Mouse (Mus musculus) neural tube, embryonic 13.5 days (tissue): Measurements from ENCODE around the gene Fam196b. TPM values are rescaled to one million over a fixed set of nuclear protein-coding genes. Genes with fewer than 3 reads are reported as not detected.
A peak's percentile ranks its signal among the peaks of the same experiment; 100 is the strongest.

Experiments used
- ATAC-seq: fragments of 200-750 bp; cut with Nextera tagmentation; 2 replicates; pipeline ENCODE4 v1.8.0; 2017; ENCODE audit warnings: low read depth, mild to moderate bottlenecking, moderate TSS enrichment, moderate library complexity
- H3K27ac ChIP-seq: fragments of 300-500 bp; sonication (generic); replicated peaks from 2 replicates; pipeline ENCODE4 v1.5.1; 2015; ENCODE audit warnings: moderate library complexity, mild to moderate bottlenecking, inconsistent platforms
- H3K27me3 ChIP-seq: fragments of 300-500 bp; sonication (generic); 2 replicates; pipeline ENCODE4 v1.6.1; 2015; ENCODE audit warnings: mild to moderate bottlenecking, inconsistent platforms
- H3K36me3 ChIP-seq: fragments of 300-500 bp; sonication (generic); 2 replicates; pipeline ENCODE4 v1.6.1; 2015; ENCODE audit warnings: mild to moderate bottlenecking, inconsistent platforms
- H3K4me1 ChIP-seq: fragments of 300-500 bp; sonication (generic); replicated peaks from 2 replicates; pipeline ENCODE4 v1.6.1; 2015; ENCODE audit warnings: inconsistent platforms
- H3K4me2 ChIP-seq: fragments of 300-500 bp; sonication (generic); 2 replicates; pipeline ENCODE4 v1.6.1; 2015; ENCODE audit warnings: inconsistent platforms, mild to moderate bottlenecking, moderate library complexity
- H3K4me3 ChIP-seq: fragments of 300-500 bp; sonication (generic); 2 replicates; pipeline ENCODE4 v1.5.1; 2015; ENCODE audit warnings: mild to moderate bottlenecking, inconsistent platforms
- H3K9ac ChIP-seq: fragments of 300-500 bp; sonication (generic); 2 replicates; pipeline ENCODE4 v1.6.1; 2015; ENCODE audit warnings: moderate library complexity, mild to moderate bottlenecking, inconsistent platforms
- H3K9me3 ChIP-seq: fragments of 300-500 bp; sonication (generic); 2 replicates; pipeline ENCODE4 v1.6.1; 2016; ENCODE audit warnings: inconsistent platforms
- WGBS: fragments of 180-500 bp; shearing (Covaris S2); methylation state at CpG from one replicate; pipeline ENCODE4 v1.1.7; 2015; 5-methylcytosine and 5-hydroxymethylcytosine counted together
- polyA plus RNA-seq: library from polyadenylated mRNA; unstranded; fragments of >200 nt; fragmentation: Nextera tagmentation; extraction: Ambion mirVana; gene quantifications from 2 replicates; pipeline ENCODE4 v1.2.1, GENCODE M21; 2015

Fam196b gene
- polyA plus RNA-seq: 3.4 and 3.8 TPM in 2 replicates

- Histone ChIP-seq H3K9ac (peak within 1 kb of the TSS; percentile 72), H3K36me3 (no peaks in the 10 kb centered on the region), H3K9me3 (no peaks in the 10 kb centered on the region), H3K27me3 (peaks cover 26% of the 10 kb centered on the region), H3K27ac (peak within 1 kb of the TSS; percentile 65), H3K4me2 (peak within 1 kb of the TSS; percentile 62), H3K4me3 (peak within 1 kb of the TSS; percentile 44), H3K4me1 (peaks cover 42% of the 10 kb centered on the region)
- ATAC-seq: peak; percentile 53; the same call in 1 of the 2 replicates
- WGBS: 2% methylated on average over 13 of the region's 13 CpGs
Measured at GRCm38 (mm10) chr11:34314534-34315379, at the start of gene Fam196b. Gene Fam196b (plus strand): TSS chr11:34314822.

- H3K4me3 ChIP-seq: no peak overlapping the region
- no peaks in the 10 kb centered on the region for H3K36me3 ChIP-seq
- H3K27me3 ChIP-seq: peaks cover 28% of the 10 kb centered on the region
- H3K9me3 ChIP-seq: no peaks in the 10 kb centered on the region
- no peak overlapping the region for H3K9ac ChIP-seq
- ATAC-seq: no peak
- H3K4me1 ChIP-seq: peaks cover 18% of the 10 kb centered on the region
- no peak overlapping the region for H3K27ac ChIP-seq
- no peak overlapping the region for H3K4me2 ChIP-seq
- WGBS: 22% methylated on average over 10 of the region's 10 CpGs
Measured at GRCm38 (mm10) chr11:34272016-34272415, 42.6 kb upstream of the Fam196b start.

- Histone ChIP-seq H3K36me3 (no peaks in the 10 kb centered on the region), H3K9me3 (no peaks in the 10 kb centered on the region), H3K4me2 (peak overlapping the region; percentile 28; the same call in 1 of the 2 replicates), H3K9ac (no peak overlapping the region), H3K4me1 (peaks cover 20% of the 10 kb centered on the region), H3K27ac (no peak overlapping the region), H3K27me3 (peaks cover 40% of the 10 kb centered on the region), H3K4me3 (no peak overlapping the region)
- WGBS: 46% methylated on average over 2 of the region's 2 CpGs
- ATAC-seq: 0 out of 2 replicates have a peak, but pooled peaks have one; percentile 15
Measured at GRCm38 (mm10) chr11:34275941-34276340, 38.7 kb upstream of the Fam196b start.

- WGBS: 24% methylated on average over 14 of the region's 14 CpGs
- Histone ChIP-seq H3K4me2 (peak overlapping the region; percentile 28), H3K4me3 (no peak overlapping the region; the same call in 1 of the 2 replicates), H3K9ac (no peak overlapping the region), H3K4me1 (peaks cover 20% of the 10 kb centered on the region), H3K27ac (no peak overlapping the region; the same call in 1 of the 2 replicates), H3K27me3 (peaks cover 39% of the 10 kb centered on the region), H3K9me3 (no peaks in the 10 kb centered on the region), H3K36me3 (no peaks in the 10 kb centered on the region)
- peak; percentile 74 for ATAC-seq
Measured at GRCm38 (mm10) chr11:34276363-34277046, 38.1 kb upstream of the Fam196b start.

GRCm38 (mm10) chr11:34277047-34277445 lies 37.6 kb upstream of the Fam196b start:
- 38% methylated on average over 3 of the region's 3 CpGs for WGBS
- Histone ChIP-seq H3K4me1 (peaks cover 16% of the 10 kb centered on the region), H3K4me2 (peak overlapping the region; percentile 28), H3K27ac (no peak overlapping the region), H3K36me3 (no peaks in the 10 kb centered on the region), H3K27me3 (peaks cover 39% of the 10 kb centered on the region), H3K9me3 (no peaks in the 10 kb centered on the region), H3K9ac (no peak overlapping the region), H3K4me3 (no peak overlapping the region; the same call in 1 of the 2 replicates)
- ATAC-seq: no peak

GRCm38 (mm10) chr11:34284124-34284808 lies 30.4 kb upstream of the Fam196b start:
- Histone ChIP-seq H3K36me3 (no peaks in the 10 kb centered on the region), H3K27ac (no peak overlapping the region), H3K27me3 (peaks cover 37% of the 10 kb centered on the region), H3K4me2 (no peak overlapping the region), H3K4me1 (peaks cover 10% of the 10 kb centered on the region), H3K4me3 (no peak overlapping the region), H3K9me3 (no peaks in the 10 kb centered on the region), H3K9ac (no peak overlapping the region)
- WGBS: 15% methylated on average over 13 of the region's 13 CpGs
- ATAC-seq: peak; percentile 50

- 41% methylated on average over 4 of the region's 4 CpGs for whole genome bisulfite sequencing
- 0 out of 2 replicates have a peak overlapping the region, but pooled peaks have one; percentile 33 for H3K27ac ChIP-seq
- ATAC-seq: no peak
Measured at GRCm38 (mm10) chr11:34290265-34290664, 24.4 kb upstream of the Fam196b start.

GRCm38 (mm10) chr11:34290708-34291107 lies 23.9 kb upstream of the Fam196b start:
- Histone ChIP-seq H3K27ac (peak overlapping the region; percentile 33; the same call in 1 of the 2 replicates), H3K4me1 (peaks cover 9% of the 10 kb centered on the region), H3K9me3 (0 out of 2 replicates have a peak, but pooled peaks cover 5% of the 10 kb centered on the region), H3K36me3 (no peaks in the 10 kb centered on the region), H3K4me3 (no peak overlapping the region), H3K27me3 (peaks cover 5% of the 10 kb centered on the region), H3K4me2 (no peak overlapping the region), H3K9ac (no peak overlapping the region; the same call in 1 of the 2 replicates)
- 16% methylated on average over 2 of the region's 2 CpGs for WGBS
- no peak for ATAC-seq

More at GRCm38 (mm10) chr11:34290265-34290664, 24.4 kb upstream of the Fam196b start:
- H3K36me3 ChIP-seq: no peaks in the 10 kb centered on the region
- no peak overlapping the region for H3K4me3 ChIP-seq
- H3K9ac ChIP-seq: no peak overlapping the region
- no peak overlapping the region for H3K4me2 ChIP-seq
- H3K4me1 ChIP-seq: peaks cover 9% of the 10 kb centered on the region
- 0 out of 2 replicates have a peak, but pooled peaks cover 5% of the 10 kb centered on the region for H3K9me3 ChIP-seq
- peaks cover 8% of the 10 kb centered on the region for H3K27me3 ChIP-seq

GRCm38 (mm10) chr11:34291304-34291703 lies 23.3 kb upstream of the Fam196b start:
- H3K27ac ChIP-seq: no peak overlapping the region
- H3K4me2 ChIP-seq: no peak overlapping the region
- peaks cover 9% of the 10 kb centered on the region for H3K4me1 ChIP-seq
- WGBS: 47% methylated on average over 3 of the region's 3 CpGs
- no peak overlapping the region for H3K4me3 ChIP-seq
- H3K9ac ChIP-seq: no peak overlapping the region
- no peaks in the 10 kb centered on the region for H3K27me3 ChIP-seq
- H3K36me3 ChIP-seq: no peaks in the 10 kb centered on the region
- ATAC-seq: no peak
- 0 out of 2 replicates have a peak, but pooled peaks cover 5% of the 10 kb centered on the region for H3K9me3 ChIP-seq

- no peak overlapping the region for H3K27ac ChIP-seq
- no peaks in the 10 kb centered on the region for H3K36me3 ChIP-seq
- H3K9me3 ChIP-seq: no peaks in the 10 kb centered on the region
- WGBS: 49% methylated on average over 5 of the region's 5 CpGs
- H3K27me3 ChIP-seq: no peaks in the 10 kb centered on the region
- no peak overlapping the region for H3K9ac ChIP-seq
- peak; percentile 69; the same call in 1 of the 2 replicates for ATAC-seq
- H3K4me2 ChIP-seq: no peak overlapping the region
- H3K4me3 ChIP-seq: no peak overlapping the region
- peaks cover 9% of the 10 kb centered on the region for H3K4me1 ChIP-seq
Measured at GRCm38 (mm10) chr11:34297698-34298378, 16.8 kb upstream of the Fam196b start.

GRCm38 (mm10) chr11:34299550-34299949 lies 15.1 kb upstream of the Fam196b start:
- no peak overlapping the region for H3K4me2 ChIP-seq
- no peaks in the 10 kb centered on the region for H3K27me3 ChIP-seq
- H3K4me1 ChIP-seq: peaks cover 9% of the 10 kb centered on the region
- no peak overlapping the region for H3K4me3 ChIP-seq
- no peak overlapping the region for H3K9ac ChIP-seq
- no peak overlapping the region for H3K27ac ChIP-seq
- 96% methylated on average over 1 of the region's 1 CpGs for WGBS
- no peaks in the 10 kb centered on the region for H3K36me3 ChIP-seq
- ATAC-seq: no peak
- no peaks in the 10 kb centered on the region for H3K9me3 ChIP-seq
